Mouse (Mus musculus) activated CD4-positive, CD25-positive, alpha-beta regulatory T cell, adult 4 months (primary cell): ENCODE results near the gene Tmem238l. TPM values are rescaled to one million over a fixed set of nuclear protein-coding genes. Genes with fewer than 3 reads are reported as not detected.
A peak's percentile ranks its signal among the peaks of the same experiment; 100 is the strongest.

ENCODE experiments used
- ATAC-seq: one replicate; pipeline ENCODE4 v1.8.0; 2017
- polyA plus RNA-seq, 2 experiments: library from polyadenylated mRNA; unstranded; fragments of 100-300 nt; shearing (Covaris generic); gene quantifications; one replicate each; pipeline ENCODE4 v1.2.1; 2017

Tmem238l gene
- polyA plus RNA-seq, 2 experiments from 2014 or later, result not detected

DNA sequence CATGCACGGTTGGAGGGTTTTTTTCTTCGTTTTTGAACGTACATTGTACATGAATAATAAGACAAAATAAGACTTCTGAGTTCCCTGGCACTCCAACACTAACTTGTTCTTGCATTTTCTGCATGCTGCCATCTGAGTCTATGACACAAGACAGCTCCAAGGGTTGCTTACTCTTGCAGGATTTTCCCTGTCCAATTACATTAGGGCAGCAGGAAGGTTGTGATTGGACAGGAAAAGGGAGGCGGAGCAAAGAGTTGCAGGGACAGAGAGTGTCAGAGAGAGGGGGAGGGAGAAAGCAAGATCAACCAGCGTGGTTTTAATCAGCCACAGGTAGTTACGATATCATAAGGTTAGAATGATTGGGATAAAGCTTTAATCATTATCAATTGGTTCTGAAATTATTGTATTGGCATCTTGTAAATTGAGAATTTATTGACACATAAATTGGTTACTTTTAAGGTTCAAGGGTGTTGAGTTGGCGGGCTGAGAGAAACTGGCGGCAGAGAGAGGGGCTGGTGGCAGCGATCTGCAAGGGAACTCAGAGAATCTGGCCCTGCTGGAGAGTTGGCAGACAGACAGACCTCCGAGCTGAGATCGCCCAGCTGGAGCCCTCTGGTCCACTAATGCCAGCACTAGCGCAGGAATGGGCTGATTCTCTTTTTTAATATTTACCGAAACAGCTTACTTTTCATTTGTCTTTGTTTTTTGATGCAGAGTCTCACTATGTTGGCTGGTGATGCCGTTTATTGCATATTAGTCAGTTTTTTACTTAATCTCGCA lies 25.1 kb downstream of the Tmem238l start:
- ATAC-seq, result no peak

GRCm38 (mm10) chr11:66982794-66983193 lies 26.4 kb downstream of the Tmem238l start:
- ATAC-seq, result peak; percentile 45

DNA sequence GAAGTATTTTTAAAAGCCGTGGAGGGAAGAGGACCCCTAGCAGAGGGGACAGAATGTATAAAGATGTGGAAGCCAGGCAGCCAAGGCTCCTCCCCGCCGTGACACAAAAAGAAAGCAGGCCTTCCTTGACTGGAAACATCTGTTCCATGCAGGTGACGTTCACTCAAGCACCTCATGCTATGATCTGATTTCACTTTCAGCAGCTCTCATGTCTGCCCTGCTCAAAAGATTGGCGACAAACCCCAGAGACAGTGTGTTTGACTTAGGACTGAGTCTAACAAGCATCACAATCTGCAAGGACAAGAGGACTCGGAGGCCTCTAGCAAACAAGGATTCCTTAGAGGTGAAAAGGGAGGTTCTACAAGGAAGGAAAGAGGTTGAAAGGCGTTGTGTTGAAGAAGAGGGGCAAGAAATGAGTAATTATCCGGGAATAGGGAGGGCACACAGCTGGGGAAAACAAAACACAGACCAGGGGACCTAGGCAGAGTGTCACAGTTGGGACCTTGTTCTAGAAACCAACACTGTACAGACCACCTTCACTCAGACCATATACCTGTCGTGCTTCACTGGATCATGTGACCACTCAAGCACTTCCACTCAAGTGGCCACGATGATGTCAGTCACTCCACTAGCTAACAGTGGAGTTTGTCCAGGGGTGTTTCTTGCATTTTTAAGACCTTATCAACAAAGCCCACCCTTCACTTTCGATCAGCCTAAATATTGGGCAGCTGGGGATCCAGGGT lies 27.2 kb downstream of the Tmem238l start:
- no peak for ATAC-seq

GRCm38 (mm10) chr11:66984165-66985135 lies 28.0 kb downstream of the Tmem238l start:
- ATAC-seq, result peak; percentile 87

DNA sequence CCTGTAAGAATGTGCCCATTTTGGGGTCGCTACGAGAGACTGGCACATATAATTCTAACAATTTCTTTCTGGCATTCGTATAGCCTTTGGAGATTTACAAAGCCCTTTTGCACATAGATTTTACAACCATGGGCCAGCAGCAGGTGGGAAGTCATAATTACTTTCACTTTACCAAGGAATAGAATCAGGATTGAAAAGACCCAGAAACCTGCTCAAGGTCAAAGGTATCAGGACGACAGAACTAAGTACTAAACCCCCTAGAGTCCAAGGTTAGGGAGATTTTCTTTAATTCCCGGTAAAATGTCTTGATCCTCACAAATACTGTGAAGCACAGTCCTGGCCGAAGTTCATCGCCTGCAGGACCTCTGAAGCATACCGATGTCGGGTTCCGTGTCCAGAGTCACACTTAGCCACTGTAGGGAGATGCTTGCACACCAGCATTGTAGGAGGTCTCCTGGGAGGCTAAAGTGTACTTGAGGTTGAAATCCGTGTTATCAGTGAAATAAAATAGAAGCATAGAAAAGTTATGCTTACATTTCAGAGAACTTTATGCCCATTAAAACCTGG lies 28.8 kb downstream of the Tmem238l start:
- ATAC-seq, result peak; percentile 26

- no peak for ATAC-seq
Observed at GRCm38 (mm10) chr11:66992150-66992549, 35.7 kb downstream of the Tmem238l start.

DNA sequence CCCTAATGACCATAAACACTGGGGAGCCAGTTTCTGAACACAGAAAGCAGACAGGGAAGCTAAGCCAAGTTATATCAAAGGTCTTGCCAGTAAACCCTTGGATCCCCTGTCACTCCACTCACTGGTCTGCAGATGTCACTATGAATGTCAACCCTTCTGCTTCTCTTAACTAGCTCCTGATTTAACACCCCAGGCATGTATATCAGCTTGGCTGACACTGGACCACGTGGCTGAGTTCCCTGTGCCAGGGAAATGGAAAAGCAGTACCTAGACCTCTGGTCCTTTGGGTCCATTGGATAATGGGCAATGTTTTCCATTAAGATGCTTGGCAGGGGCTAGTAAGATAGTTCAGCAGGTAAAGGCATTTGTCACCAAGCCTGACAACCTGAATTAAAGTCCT lies 37.2 kb downstream of the Tmem238l start:
- ATAC-seq, result no peak

- no peak for ATAC-seq
Observed at GRCm38 (mm10) chr11:66996446-66996845, 40.0 kb downstream of the Tmem238l start.

DNA sequence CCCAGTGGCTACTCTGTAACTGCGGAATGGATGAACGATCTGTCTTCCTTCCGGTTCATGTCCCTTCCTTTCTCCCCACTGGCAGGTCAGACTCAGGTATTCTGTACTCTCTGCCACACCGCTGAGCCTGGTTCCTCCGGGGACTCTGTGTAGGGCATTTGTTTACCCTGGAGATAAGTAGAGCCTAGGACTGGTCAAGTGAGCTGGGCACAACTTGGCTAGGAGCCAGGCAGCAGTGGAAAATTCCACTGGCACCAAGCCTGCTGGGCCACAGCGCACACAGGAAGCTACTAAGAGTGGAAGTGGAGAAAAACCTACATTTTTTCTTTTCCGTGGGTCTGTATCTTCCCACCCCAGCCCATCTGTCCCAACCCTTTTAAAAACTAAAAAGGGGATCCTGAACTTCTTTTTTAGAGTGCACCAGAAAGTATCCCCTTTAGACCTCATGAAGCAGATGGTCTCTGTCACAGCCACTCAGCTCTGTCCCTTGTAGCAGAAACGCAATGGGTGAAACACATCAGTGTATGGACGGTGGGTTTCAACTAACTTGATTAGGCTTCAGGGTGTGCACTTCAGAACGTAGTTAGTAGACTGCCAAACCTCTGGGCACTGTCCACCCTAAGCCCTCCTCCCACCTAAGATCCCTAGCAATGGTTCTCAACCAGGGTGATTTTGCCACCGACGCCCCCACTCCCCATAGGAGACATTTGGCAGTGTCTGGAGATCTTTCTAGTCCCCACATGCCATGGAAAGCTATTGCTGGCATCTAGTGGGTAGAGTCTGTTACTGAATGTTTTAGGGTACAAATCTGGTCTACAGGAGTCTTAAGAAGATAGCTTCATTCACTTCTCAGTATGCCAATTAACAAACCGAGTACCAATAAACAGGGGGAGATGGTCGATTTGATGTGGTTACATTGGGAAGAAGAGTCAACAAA lies 42.3 kb downstream of the Tmem238l start:
- no peak for ATAC-seq

GRCm38 (mm10) chr11:67000671-67001070 lies 44.2 kb downstream of the Tmem238l start:
- ATAC-seq, result no peak

GRCm38 (mm10) chr11:67001717-67002116 lies 45.3 kb downstream of the Tmem238l start:
- ATAC-seq, result no peak

GRCm38 (mm10) chr11:67002911-67003310 lies 46.5 kb downstream of the Tmem238l start:
- no peak for ATAC-seq

- no peak for ATAC-seq
Observed at GRCm38 (mm10) chr11:67007961-67008360, 51.5 kb downstream of the Tmem238l start.

DNA sequence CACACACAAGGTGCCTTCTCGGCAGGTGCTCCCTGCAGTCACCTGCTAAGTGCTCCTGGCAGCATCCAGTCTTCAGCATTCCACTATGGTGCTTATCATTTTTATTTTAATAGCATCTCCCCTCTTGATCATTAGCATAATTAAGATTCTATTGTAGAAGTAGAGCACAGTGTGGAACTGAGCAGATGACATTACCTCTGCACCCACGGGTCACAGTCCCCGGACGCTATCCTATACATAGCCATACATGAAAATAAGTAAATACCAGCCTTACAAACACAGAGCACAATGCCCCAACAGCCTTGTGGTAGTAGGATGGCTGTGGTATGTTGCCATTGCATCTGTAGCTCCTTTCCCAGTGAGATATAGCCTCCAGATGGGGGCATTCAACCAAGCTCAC lies 52.1 kb downstream of the Tmem238l start:
- ATAC-seq, result no peak

DNA sequence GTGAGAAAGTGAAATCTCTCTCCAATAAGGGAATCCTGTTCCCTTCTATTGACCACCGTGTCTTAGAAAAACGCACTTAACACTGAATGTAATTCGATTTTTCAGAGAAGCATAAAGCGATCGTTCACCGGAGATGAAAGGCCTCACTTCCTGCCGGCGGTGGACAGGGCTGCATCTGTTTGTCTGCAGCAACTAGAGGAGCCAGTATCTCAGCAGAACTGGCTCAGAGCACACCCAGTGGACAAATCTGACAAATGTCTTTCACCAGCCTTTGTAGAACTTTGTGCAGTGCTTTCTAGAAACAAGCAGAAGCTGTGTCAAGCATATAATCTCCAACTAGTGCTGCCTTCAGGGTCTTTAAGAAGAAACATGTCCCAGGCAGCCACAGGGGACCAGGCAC lies 54.0 kb downstream of the Tmem238l start:
- ATAC-seq, result peak; percentile 59

DNA sequence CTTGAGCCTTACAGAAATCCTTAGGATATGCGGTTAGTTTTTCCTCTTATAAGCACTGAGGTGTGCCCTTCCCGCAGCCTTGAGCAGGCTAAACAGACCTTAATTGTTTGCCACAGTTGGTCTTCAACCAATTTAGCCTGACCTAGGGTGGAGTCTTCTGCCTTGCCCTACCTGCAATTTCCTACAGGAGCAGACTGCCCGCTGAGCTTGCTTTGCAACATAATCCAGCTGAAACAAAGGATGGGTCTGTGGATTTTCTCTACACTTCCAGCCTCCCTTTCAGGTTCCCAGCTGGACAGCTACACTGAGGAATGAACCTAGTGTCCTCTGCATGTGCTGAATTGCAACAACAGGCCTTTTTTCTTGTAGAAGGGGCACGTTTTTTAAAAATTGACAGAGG lies 55.2 kb downstream of the Tmem238l start:
- ATAC-seq, result no peak

Other genes starting within 250 kb of the Tmem238l start
- not detected for gene Pirt, start 44.7 kb upstream of the Tmem238l start, polyA plus RNA-seq
- 1 to 10 TPM in 1 of 2 experiments, under 1 TPM in 1; 0.63 to 1.0 TPM for gene Tmem220, start 68.5 kb downstream of the Tmem238l start, polyA plus RNA-seq
- 10 to 100 TPM; 66.8 to 67.3 TPM for gene Adprm, start 96.0 kb downstream of the Tmem238l start, polyA plus RNA-seq
- gene Sco1, start 96.0 kb downstream of the Tmem238l start, polyA plus RNA-seq, result 1 to 10 TPM; 6.9 to 8.9 TPM
- gene Myh3, start 121.7 kb downstream of the Tmem238l start, polyA plus RNA-seq, result under 1 TPM in 1 of 2 experiments, not detected in 1; 0.19 TPM
- not detected for gene Myh2, start 214.4 kb downstream of the Tmem238l start, polyA plus RNA-seq
- gene Myh1, start 243.4 kb downstream of the Tmem238l start, polyA plus RNA-seq, result not detected